Mouse (Mus musculus) limb, embryonic 13.5 days (tissue): ENCODE measurements around the gene Ids. TPM values are rescaled to one million over a fixed set of nuclear protein-coding genes. Genes with fewer than 3 reads are reported as not detected.

Experiments
- ATAC-seq: fragments of 200-750 bp; cut with Nextera tagmentation; 2 replicates; pipeline ENCODE4 v1.8.0; 2017; ENCODE audit warnings: low read depth, moderate number of reproducible peaks, moderate TSS enrichment; ENCODE audit not compliant: low FRiP score
- H3K27ac ChIP-seq: fragments of 300-500 bp; sonication (generic); 2 replicates; pipeline ENCODE4 v1.5.1; 2015; ENCODE audit warnings: inconsistent platforms, mild to moderate bottlenecking, moderate library complexity
- H3K27me3 ChIP-seq: fragments of 300-500 bp; sonication (generic); 2 replicates; pipeline ENCODE4 v1.6.1; 2015; ENCODE audit warnings: mild to moderate bottlenecking, inconsistent platforms
- H3K36me3 ChIP-seq: fragments of 300-500 bp; sonication (generic); 2 replicates; pipeline ENCODE4 v1.6.1; 2015; ENCODE audit warnings: inconsistent platforms, mild to moderate bottlenecking, moderate library complexity
- H3K4me1 ChIP-seq: fragments of 300-500 bp; sonication (generic); 2 replicates; pipeline ENCODE4 v1.6.1; 2015; ENCODE audit warnings: inconsistent platforms
- H3K4me2 ChIP-seq: fragments of 300-500 bp; sonication (generic); replicated peaks from 2 replicates; pipeline ENCODE4 v1.6.1; 2015; ENCODE audit warnings: inconsistent platforms, mild to moderate bottlenecking, moderate library complexity
- H3K4me3 ChIP-seq: fragments of 300-500 bp; sonication (generic); 2 replicates; pipeline ENCODE4 v1.5.1; 2015; ENCODE audit warnings: moderate library complexity, mild to moderate bottlenecking, inconsistent platforms
- H3K9ac ChIP-seq: fragments of 300-500 bp; sonication (generic); 2 replicates; pipeline ENCODE4 v1.6.1; 2015; ENCODE audit warnings: mild to moderate bottlenecking, inconsistent platforms
- H3K9me3 ChIP-seq: fragments of 300-500 bp; sonication (generic); 2 replicates; pipeline ENCODE4 v1.6.1; 2016; ENCODE audit warnings: inconsistent platforms
- WGBS: fragments of 180-500 bp; shearing (Covaris S2); methylation state at CpG from one replicate; pipeline ENCODE4 v1.1.7; 2015; 5-methylcytosine and 5-hydroxymethylcytosine counted together
- polyA plus RNA-seq: library from polyadenylated mRNA; unstranded; fragments of >200 nt; fragmentation: Nextera tagmentation; extraction: Ambion mirVana; gene quantifications from 2 replicates; pipeline ENCODE4 v1.2.1, GENCODE M21; 2015

Gene Ids
- polyA plus RNA-seq, 1 experiment from 2014 or later = 4.1 TPM

GRCm38 (mm10) chrX:70328530-70329143 is 36.2 kb downstream of the Ids start:
- Histone ChIP-seq H3K4me1 (no peaks in the 10 kb centered on the region), H3K9me3 (no peaks in the 10 kb centered on the region), H3K36me3 (no peaks in the 10 kb centered on the region), H3K9ac (no peak overlapping the region), H3K27ac (no peak overlapping the region), H3K4me3 (no peak overlapping the region), H3K27me3 (no peaks in the 10 kb centered on the region), H3K4me2 (no peak overlapping the region)
- WGBS = 58% methylated on average over 2 of the region's 2 CpGs
- ATAC-seq = no peak

- no peaks in the 10 kb centered on the region for H3K36me3 ChIP-seq
- no peak overlapping the region for H3K27ac ChIP-seq
- H3K27me3 ChIP-seq = no peaks in the 10 kb centered on the region
- WGBS = 68% methylated on average over 1 of the region's 1 CpGs
- H3K4me3 ChIP-seq = no peak overlapping the region
- H3K4me2 ChIP-seq = no peak overlapping the region
- no peak for ATAC-seq
- no peaks in the 10 kb centered on the region for H3K4me1 ChIP-seq
- no peaks in the 10 kb centered on the region for H3K9me3 ChIP-seq
- no peak overlapping the region for H3K9ac ChIP-seq
Observed at GRCm38 (mm10) chrX:70327656-70328055, 37.2 kb downstream of the Ids start.

- H3K4me1 ChIP-seq = no peaks in the 10 kb centered on the region
- H3K36me3 ChIP-seq = no peaks in the 10 kb centered on the region
- peak; percentile 90 for ATAC-seq
- no peak overlapping the region for H3K4me3 ChIP-seq
- no peak overlapping the region; the same call in 1 of the 2 replicates for H3K27ac ChIP-seq
- 23% methylated on average over 2 of the region's 2 CpGs for WGBS
- no peaks in the 10 kb centered on the region for H3K9me3 ChIP-seq
- H3K27me3 ChIP-seq = no peaks in the 10 kb centered on the region
- no peak overlapping the region for H3K9ac ChIP-seq
- no peak overlapping the region for H3K4me2 ChIP-seq
Observed at GRCm38 (mm10) chrX:70319254-70319653, 45.6 kb downstream of the Ids start.

GRCm38 (mm10) chrX:70314949-70315641 is 49.8 kb downstream of the Ids start:
- WGBS = 38% methylated on average over 3 of the region's 3 CpGs
- H3K27ac ChIP-seq = no peak overlapping the region
- no peaks in the 10 kb centered on the region for H3K4me1 ChIP-seq
- H3K36me3 ChIP-seq = no peaks in the 10 kb centered on the region
- no peaks in the 10 kb centered on the region for H3K27me3 ChIP-seq
- H3K4me2 ChIP-seq = no peak overlapping the region
- no peak for ATAC-seq
- H3K4me3 ChIP-seq = no peak overlapping the region
- H3K9ac ChIP-seq = no peak overlapping the region
- no peaks in the 10 kb centered on the region for H3K9me3 ChIP-seq

Other genes starting within 250 kb of the Ids start
- 27.8 and 30.1 TPM in 2 replicates for gene 1110012L19Rik, start 20.8 kb upstream of the Ids start, polyA plus RNA-seq
- gene Tmem185a, start 112.1 kb upstream of the Ids start, polyA plus RNA-seq = 40.8 and 42.5 TPM in 2 replicates